Mouse (Mus musculus) small intestine, adult 10 weeks (tissue): ENCODE measurements around the gene Hykk. TPM values are rescaled to one million over a fixed set of nuclear protein-coding genes. Genes with fewer than 3 reads are reported as not detected.

Source experiments
- polyA plus RNA-seq: library from polyadenylated mRNA; stranded (reverse); fragments of 350-450 nt; fragmentation: Illumina TruSeq; extraction: RNeasy Lipid Tissue Mini Kit (QIAGEN cat#74804); gene quantifications from one replicate; pipeline ENCODE4 v1.2.3, GENCODE M21; 2014; ENCODE audit warnings: low replicate concordance

The Hykk gene
- polyA plus RNA-seq = 9.8 TPM

DNA sequence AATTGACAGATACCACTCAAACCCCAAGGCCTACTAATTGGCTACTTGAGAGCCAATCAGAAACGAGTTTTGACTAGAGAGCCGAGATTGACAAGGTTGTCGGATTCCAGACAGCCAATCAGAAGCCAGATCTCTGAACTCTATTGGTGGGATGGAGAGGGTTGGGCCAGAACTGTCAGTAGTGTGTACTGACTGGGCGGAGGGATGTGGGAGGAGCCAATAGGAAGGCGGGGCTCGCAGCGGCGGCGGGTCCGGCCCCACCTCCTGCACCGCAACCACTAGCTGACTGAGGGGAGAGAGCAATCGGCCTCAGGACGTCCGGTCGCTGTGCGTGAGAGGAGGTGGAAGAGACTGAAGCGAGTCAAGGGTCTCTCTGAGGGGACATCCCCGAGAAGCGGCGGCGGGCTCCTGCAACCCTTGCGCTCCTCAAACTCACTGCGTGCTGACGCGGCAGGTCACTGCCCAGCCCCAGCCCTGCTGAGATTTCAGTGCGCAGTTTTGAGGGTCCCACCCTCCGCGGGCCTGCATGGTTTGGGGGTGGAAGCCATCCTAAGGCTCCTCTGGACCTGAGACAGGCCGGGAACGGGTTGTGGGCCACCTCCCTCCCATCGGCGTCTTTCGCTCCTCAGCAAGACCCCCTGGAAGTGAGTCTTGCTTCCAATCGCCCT lies at the start of gene Hykk:
Hykk (plus strand) TSS at position 274 of the 668 bp plus-strand sequence.

DNA sequence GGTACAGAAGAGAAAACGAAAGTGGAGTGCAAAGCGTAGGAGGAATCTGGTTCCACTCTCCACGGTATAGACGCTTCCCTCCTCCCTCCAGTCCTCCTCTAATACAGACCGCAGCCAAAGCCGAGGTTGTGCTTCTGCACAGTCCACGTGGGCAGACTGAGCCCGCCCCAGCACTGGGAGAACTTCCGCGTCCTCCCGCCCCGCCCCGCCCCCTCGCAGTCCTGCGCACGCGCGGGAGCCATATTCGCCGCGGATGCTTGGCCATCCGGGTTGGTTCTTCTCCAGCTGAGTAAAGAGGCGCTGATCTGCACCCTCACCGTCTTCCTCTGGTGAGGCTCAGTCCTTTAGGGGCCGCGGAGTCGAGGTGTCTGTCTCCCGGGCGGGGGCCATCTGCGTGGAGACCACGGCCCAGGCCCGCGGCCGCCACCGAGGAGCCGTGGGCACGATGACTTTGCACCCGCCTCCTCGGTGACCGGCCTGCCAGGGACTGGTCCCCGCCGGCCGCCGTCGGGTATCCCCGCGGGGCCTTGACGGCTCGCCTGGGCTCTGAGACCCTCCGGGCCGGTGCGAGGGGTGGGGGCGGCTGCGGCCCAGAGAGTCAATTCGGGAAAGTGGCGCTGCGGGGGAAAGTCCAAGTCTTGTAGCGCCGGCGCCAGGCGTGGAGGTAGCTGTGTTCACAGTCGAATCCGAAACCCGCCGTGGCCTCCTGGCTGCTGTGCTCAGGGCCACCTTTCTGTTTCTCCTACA lies 33.7 kb downstream of the Hykk start, which contains the start of the genes Psma4 and AY074887:
Psma4 (plus strand) TSS at position 216 of the 747 bp plus-strand sequence.
AY074887 (minus strand) TSS at position 424 of the 747 bp plus-strand sequence.

DNA sequence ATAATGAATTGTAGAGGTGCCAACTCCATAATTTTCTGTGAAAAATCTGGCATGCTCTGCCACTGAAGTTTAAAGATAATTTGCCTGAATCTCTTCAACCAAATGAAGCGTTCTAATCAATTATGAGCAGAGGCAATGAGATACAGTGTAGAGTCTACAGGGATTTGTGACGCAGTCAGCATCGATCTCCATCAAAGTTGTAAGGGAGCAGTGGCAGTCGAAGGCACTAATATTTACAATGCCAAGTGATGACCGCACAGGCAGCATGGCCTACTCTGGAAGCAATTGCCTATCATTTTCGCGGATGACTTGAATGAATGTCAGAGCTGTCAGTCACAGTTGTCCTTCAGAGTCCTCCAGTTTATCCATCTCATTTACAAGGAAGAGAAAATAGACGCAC lies 63.6 kb downstream of the Hykk start, which contains the start of gene Chrna5:
Chrna5 (plus strand) TSS at position 207 of the 400 bp plus-strand sequence.

Other genes with a start within 250 kb of the Hykk start
- 8.9 TPM for gene Dnaja4, start 218.4 kb upstream of the Hykk start, polyA plus RNA-seq
- gene Wdr61, start 182.8 kb upstream of the Hykk start, polyA plus RNA-seq = 64.7 TPM
- gene Crabp1, start 152.5 kb upstream of the Hykk start, polyA plus RNA-seq = not detected
- gene Ireb2, start 53.5 kb upstream of the Hykk start, polyA plus RNA-seq = 266 TPM
- 542 TPM for gene Psma4, start 33.5 kb downstream of the Hykk start, polyA plus RNA-seq
- not detected for gene AY074887, start 33.7 kb downstream of the Hykk start, polyA plus RNA-seq
- gene Chrna5, start 63.6 kb downstream of the Hykk start, polyA plus RNA-seq = 0.59 TPM
- 1.7 TPM for gene Chrna3, start 109.3 kb downstream of the Hykk start, polyA plus RNA-seq
- 0.59 TPM for gene Chrnb4, start 131.5 kb downstream of the Hykk start, polyA plus RNA-seq
- gene Ube2q2, start 231.6 kb downstream of the Hykk start, polyA plus RNA-seq = 68.0 TPM